Mouse (Mus musculus) midbrain, embryonic 15.5 days (tissue): ENCODE measurements around the gene Irf2. TPM values are rescaled to one million over a fixed set of nuclear protein-coding genes. Genes with fewer than 3 reads are reported as not detected.

Experiments used
- ATAC-seq: fragments of 200-750 bp; cut with Nextera tagmentation; replicated peaks from 2 replicates; pipeline ENCODE4 v1.8.0; 2017; ENCODE audit warnings: moderate TSS enrichment
- H3K27ac ChIP-seq: fragments of 300-500 bp; sonication (generic); 2 replicates; pipeline ENCODE4 v1.5.1; 2015; ENCODE audit warnings: mild to moderate bottlenecking, inconsistent platforms
- H3K27me3 ChIP-seq: fragments of 300-500 bp; sonication (generic); replicated peaks from 2 replicates; pipeline ENCODE4 v1.6.1; 2015; ENCODE audit warnings: inconsistent platforms
- H3K36me3 ChIP-seq: fragments of 300-500 bp; sonication (generic); replicated peaks from 2 replicates; pipeline ENCODE4 v1.6.1; 2015; ENCODE audit warnings: inconsistent platforms
- H3K4me1 ChIP-seq: fragments of 300-500 bp; sonication (generic); 2 replicates; pipeline ENCODE4 v1.6.1; 2015; ENCODE audit warnings: inconsistent platforms
- H3K4me2 ChIP-seq: fragments of 300-500 bp; sonication (generic); 2 replicates; pipeline ENCODE4 v1.6.1; 2015; ENCODE audit warnings: inconsistent platforms, mild to moderate bottlenecking, moderate library complexity
- H3K4me3 ChIP-seq: fragments of 300-500 bp; sonication (generic); 2 replicates; pipeline ENCODE4 v1.5.1; 2015; ENCODE audit warnings: mild to moderate bottlenecking, inconsistent platforms
- H3K9ac ChIP-seq: fragments of 300-500 bp; sonication (generic); 2 replicates; pipeline ENCODE4 v1.6.1; 2015; ENCODE audit warnings: mild to moderate bottlenecking, inconsistent platforms
- H3K9me3 ChIP-seq: fragments of 300-500 bp; sonication (generic); 2 replicates; pipeline ENCODE4 v1.6.1; 2016; ENCODE audit warnings: inconsistent platforms
- WGBS: fragments of 180-500 bp; shearing (Covaris S2); methylation state at CpG from one replicate; pipeline ENCODE4 v1.1.7; 2015; ENCODE audit warnings: mixed read lengths; 5-methylcytosine and 5-hydroxymethylcytosine counted together
- polyA plus RNA-seq: library from polyadenylated mRNA; unstranded; fragments of >200 nt; fragmentation: Nextera tagmentation; extraction: Ambion mirVana; gene quantifications from 2 replicates; pipeline ENCODE4 v1.2.1, GENCODE M21; 2015

Gene Irf2
- polyA plus RNA-seq, 1 experiment from 2014 or later: 9.6 TPM

- Histone ChIP-seq H3K27ac (peak overlapping the region; percentile 8; the same call in 1 of the 2 replicates), H3K36me3 (no peaks in the 10 kb centered on the region), H3K4me2 (no peak overlapping the region), H3K4me1 (0 out of 2 replicates have a peak, but pooled peaks cover 5% of the 10 kb centered on the region), H3K27me3 (no peaks in the 10 kb centered on the region), H3K9me3 (no peaks in the 10 kb centered on the region), H3K9ac (no peak overlapping the region), H3K4me3 (no peak overlapping the region)
- 0 out of 2 replicates have a peak, but pooled peaks have one; percentile 14 for ATAC-seq
- WGBS: 32% methylated on average over 7 of the region's 7 CpGs
These were observed 119.8 kb downstream of the Irf2 start for GRCm38 (mm10) chr8:46859164-46859846.

GRCm38 (mm10) chr8:46859847-46860167 is 120.3 kb downstream of the Irf2 start:
- WGBS: 53% methylated on average over 8 of the region's 8 CpGs
- no peak for ATAC-seq
- H3K27ac ChIP-seq: peak overlapping the region; percentile 4; the same call in 1 of the 2 replicates

GRCm38 (mm10) chr8:46862508-46862907 is 123.0 kb downstream of the Irf2 start:
- Histone ChIP-seq H3K36me3 (no peaks in the 10 kb centered on the region), H3K4me1 (0 out of 2 replicates have a peak, but pooled peaks cover 5% of the 10 kb centered on the region), H3K9ac (no peak overlapping the region), H3K27ac (no peak overlapping the region), H3K4me3 (no peak overlapping the region), H3K27me3 (no peaks in the 10 kb centered on the region), H3K4me2 (no peak overlapping the region), H3K9me3 (no peaks in the 10 kb centered on the region)
- ATAC-seq: no peak
- 78% methylated on average over 5 of the region's 5 CpGs for WGBS

More at GRCm38 (mm10) chr8:46859847-46860167, 120.3 kb downstream of the Irf2 start:
- Histone ChIP-seq H3K4me1 (0 out of 2 replicates have a peak, but pooled peaks cover 5% of the 10 kb centered on the region), H3K4me2 (no peak overlapping the region), H3K27me3 (no peaks in the 10 kb centered on the region), H3K9ac (no peak overlapping the region), H3K4me3 (no peak overlapping the region), H3K36me3 (no peaks in the 10 kb centered on the region), H3K9me3 (no peaks in the 10 kb centered on the region)

GRCm38 (mm10) chr8:46865428-46865827 is 125.9 kb downstream of the Irf2 start:
- H3K4me3 ChIP-seq: no peak overlapping the region
- no peaks in the 10 kb centered on the region for H3K4me1 ChIP-seq
- no peak overlapping the region for H3K9ac ChIP-seq
- H3K4me2 ChIP-seq: no peak overlapping the region
- WGBS: 79% methylated on average over 1 of the region's 1 CpGs
- ATAC-seq: no peak
- no peaks in the 10 kb centered on the region for H3K27me3 ChIP-seq
- no peaks in the 10 kb centered on the region for H3K9me3 ChIP-seq
- no peaks in the 10 kb centered on the region for H3K36me3 ChIP-seq
- H3K27ac ChIP-seq: no peak overlapping the region

GRCm38 (mm10) chr8:46867440-46867839 is 127.9 kb downstream of the Irf2 start:
- no peak overlapping the region for H3K4me3 ChIP-seq
- no peak overlapping the region for H3K9ac ChIP-seq
- H3K4me2 ChIP-seq: no peak overlapping the region
- no peak for ATAC-seq
- H3K27ac ChIP-seq: no peak overlapping the region
- 54% methylated on average over 4 of the region's 4 CpGs for WGBS
- H3K9me3 ChIP-seq: no peaks in the 10 kb centered on the region
- H3K27me3 ChIP-seq: no peaks in the 10 kb centered on the region
- no peaks in the 10 kb centered on the region for H3K4me1 ChIP-seq
- no peaks in the 10 kb centered on the region for H3K36me3 ChIP-seq

- Histone ChIP-seq H3K4me2 (no peak overlapping the region), H3K27me3 (no peaks in the 10 kb centered on the region), H3K9ac (no peak overlapping the region), H3K36me3 (no peaks in the 10 kb centered on the region), H3K9me3 (no peaks in the 10 kb centered on the region), H3K4me3 (no peak overlapping the region), H3K4me1 (no peaks in the 10 kb centered on the region), H3K27ac (no peak overlapping the region)
- WGBS: 73% methylated on average over 8 of the region's 8 CpGs
- no peak for ATAC-seq
These were observed 129.0 kb downstream of the Irf2 start for GRCm38 (mm10) chr8:46868346-46869065.

- no peaks in the 10 kb centered on the region for H3K4me1 ChIP-seq
- H3K9me3 ChIP-seq: no peaks in the 10 kb centered on the region
- no peak overlapping the region for H3K9ac ChIP-seq
- ATAC-seq: no peak
- 84% methylated on average over 6 of the region's 6 CpGs for WGBS
- H3K27ac ChIP-seq: no peak overlapping the region
- no peak overlapping the region for H3K4me2 ChIP-seq
- H3K4me3 ChIP-seq: no peak overlapping the region
- H3K27me3 ChIP-seq: no peaks in the 10 kb centered on the region
- no peaks in the 10 kb centered on the region for H3K36me3 ChIP-seq
These were observed 130.0 kb downstream of the Irf2 start for GRCm38 (mm10) chr8:46869521-46869925.

GRCm38 (mm10) chr8:46871086-46871485 is 131.6 kb downstream of the Irf2 start:
- H3K4me3 ChIP-seq: no peak overlapping the region
- H3K9ac ChIP-seq: no peak overlapping the region
- 94% methylated on average over 4 of the region's 4 CpGs for WGBS
- no peak overlapping the region for H3K4me2 ChIP-seq
- ATAC-seq: no peak
- H3K4me1 ChIP-seq: no peaks in the 10 kb centered on the region
- no peaks in the 10 kb centered on the region for H3K9me3 ChIP-seq
- no peaks in the 10 kb centered on the region for H3K36me3 ChIP-seq
- no peak overlapping the region for H3K27ac ChIP-seq
- no peaks in the 10 kb centered on the region for H3K27me3 ChIP-seq

- Histone ChIP-seq H3K36me3 (no peaks in the 10 kb centered on the region), H3K9me3 (no peaks in the 10 kb centered on the region), H3K27me3 (no peaks in the 10 kb centered on the region), H3K27ac (no peak overlapping the region), H3K4me2 (no peak overlapping the region), H3K4me3 (no peak overlapping the region), H3K4me1 (no peaks in the 10 kb centered on the region), H3K9ac (no peak overlapping the region)
- WGBS: 45% methylated on average over 2 of the region's 2 CpGs
- ATAC-seq: no peak
These were observed 136.2 kb downstream of the Irf2 start for GRCm38 (mm10) chr8:46875615-46876293.

- Histone ChIP-seq H3K9ac (no peak overlapping the region), H3K4me2 (no peak overlapping the region), H3K27me3 (no peaks in the 10 kb centered on the region), H3K4me1 (no peaks in the 10 kb centered on the region), H3K27ac (no peak overlapping the region), H3K9me3 (no peaks in the 10 kb centered on the region), H3K4me3 (no peak overlapping the region), H3K36me3 (no peaks in the 10 kb centered on the region)
- WGBS: 70% methylated on average over 6 of the region's 6 CpGs
- no peak for ATAC-seq
These were observed 141.8 kb downstream of the Irf2 start for GRCm38 (mm10) chr8:46881348-46881747.

- WGBS: 87% methylated on average over 8 of the region's 8 CpGs
- Histone ChIP-seq H3K9me3 (no peaks in the 10 kb centered on the region), H3K36me3 (no peaks in the 10 kb centered on the region), H3K27ac (no peak overlapping the region), H3K4me1 (no peaks in the 10 kb centered on the region), H3K9ac (no peak overlapping the region), H3K4me3 (no peak overlapping the region), H3K27me3 (no peaks in the 10 kb centered on the region), H3K4me2 (no peak overlapping the region)
- no peak for ATAC-seq
These were observed 142.4 kb downstream of the Irf2 start for GRCm38 (mm10) chr8:46881755-46882419.

- Histone ChIP-seq H3K27ac (no peak overlapping the region), H3K4me2 (no peak overlapping the region), H3K4me3 (no peak overlapping the region), H3K4me1 (no peaks in the 10 kb centered on the region), H3K27me3 (no peaks in the 10 kb centered on the region), H3K9me3 (no peaks in the 10 kb centered on the region), H3K36me3 (no peaks in the 10 kb centered on the region), H3K9ac (no peak overlapping the region)
- 62% methylated on average over 5 of the region's 5 CpGs for WGBS
- ATAC-seq: no peak
These were observed 143.2 kb downstream of the Irf2 start for GRCm38 (mm10) chr8:46882743-46883142.
